Mouse (Mus musculus) limb, embryonic 15.5 days (tissue): ENCODE results near the gene Ngfr. TPM values are rescaled to one million over a fixed set of nuclear protein-coding genes. Genes with fewer than 3 reads are reported as not detected.
A peak's percentile ranks its signal among the peaks of the same experiment; 100 is the strongest.

Experiments
- ATAC-seq: fragments of 200-750 bp; cut with Nextera tagmentation; 2 replicates; pipeline ENCODE4 v1.8.0; 2017; ENCODE audit warnings: low read depth, moderate TSS enrichment; ENCODE audit not compliant: insufficient number of reproducible peaks, low FRiP score, low TSS enrichment
- H3K27ac ChIP-seq: fragments of 300-500 bp; sonication (generic); 2 replicates; pipeline ENCODE4 v1.5.1; 2015; ENCODE audit warnings: moderate library complexity, mild to moderate bottlenecking, inconsistent platforms
- H3K27me3 ChIP-seq: fragments of 300-500 bp; sonication (generic); 2 replicates; pipeline ENCODE4 v1.6.1; 2015; ENCODE audit warnings: inconsistent platforms
- H3K36me3 ChIP-seq: fragments of 300-500 bp; sonication (generic); 2 replicates; pipeline ENCODE4 v1.6.1; 2015; ENCODE audit warnings: inconsistent platforms
- H3K4me1 ChIP-seq: fragments of 300-500 bp; sonication (generic); 2 replicates; pipeline ENCODE4 v1.6.1; 2015; ENCODE audit warnings: inconsistent platforms
- H3K4me2 ChIP-seq: fragments of 300-500 bp; sonication (generic); 2 replicates; pipeline ENCODE4 v1.6.1; 2015; ENCODE audit warnings: mild to moderate bottlenecking, inconsistent platforms
- H3K4me3 ChIP-seq: fragments of 300-500 bp; sonication (generic); 2 replicates; pipeline ENCODE4 v1.5.1; 2015; ENCODE audit warnings: mild to moderate bottlenecking, inconsistent platforms
- H3K9ac ChIP-seq: fragments of 300-500 bp; sonication (generic); 2 replicates; pipeline ENCODE4 v1.6.1; 2015; ENCODE audit warnings: inconsistent platforms
- H3K9me3 ChIP-seq: fragments of 300-500 bp; sonication (generic); 2 replicates; pipeline ENCODE4 v1.6.1; 2016; ENCODE audit warnings: inconsistent platforms
- WGBS: fragments of 180-500 bp; shearing (Covaris S2); methylation state at CpG from one replicate; pipeline ENCODE4 v1.1.7; 2015; 5-methylcytosine and 5-hydroxymethylcytosine counted together
- polyA plus RNA-seq: library from polyadenylated mRNA; unstranded; fragments of >200 nt; fragmentation: Nextera tagmentation; extraction: Ambion mirVana; gene quantifications from 2 replicates; pipeline ENCODE4 v1.2.1, GENCODE M21; 2015

Gene Ngfr
- polyA plus RNA-seq, 1 experiment from 2014 or later = 34.0 TPM

- peak overlapping the region; percentile 26; the same call in 1 of the 2 replicates for H3K4me2 ChIP-seq
- no peak overlapping the region for H3K4me3 ChIP-seq
- no peak for ATAC-seq
- WGBS = 29% methylated on average over 39 of the region's 39 CpGs
- H3K4me1 ChIP-seq = peaks cover 82% of the 10 kb centered on the region
- no peaks in the 10 kb centered on the region; the same call in 1 of the 2 replicates for H3K36me3 ChIP-seq
- no peak overlapping the region for H3K9ac ChIP-seq
- H3K27me3 ChIP-seq = peaks cover 89% of the 10 kb centered on the region
- no peak overlapping the region for H3K27ac ChIP-seq
- no peaks in the 10 kb centered on the region for H3K9me3 ChIP-seq
Measured at GRCm38 (mm10) chr11:95577776-95578446, 9.6 kb downstream of the Ngfr start.

- no peaks in the 10 kb centered on the region for H3K9me3 ChIP-seq
- no peak overlapping the region for H3K4me2 ChIP-seq
- no peaks in the 10 kb centered on the region; the same call in 1 of the 2 replicates for H3K36me3 ChIP-seq
- H3K27me3 ChIP-seq = peaks cover 87% of the 10 kb centered on the region
- ATAC-seq = no peak
- peaks cover 76% of the 10 kb centered on the region for H3K4me1 ChIP-seq
- 38% methylated on average over 8 of the region's 8 CpGs for WGBS
- no peak overlapping the region for H3K27ac ChIP-seq
- no peak overlapping the region for H3K4me3 ChIP-seq
- no peak overlapping the region for H3K9ac ChIP-seq
Measured at GRCm38 (mm10) chr11:95576299-95576698, 11.2 kb downstream of the Ngfr start.

GRCm38 (mm10) chr11:95575791-95576190, 11.7 kb downstream of the Ngfr start:
- Histone ChIP-seq H3K9me3 (no peaks in the 10 kb centered on the region), H3K9ac (no peak overlapping the region), H3K27ac (no peak overlapping the region), H3K27me3 (peaks cover 87% of the 10 kb centered on the region), H3K36me3 (no peaks in the 10 kb centered on the region; the same call in 1 of the 2 replicates), H3K4me3 (0 out of 2 replicates have a peak overlapping the region, but pooled peaks have one; percentile 3), H3K4me2 (no peak overlapping the region), H3K4me1 (peaks cover 76% of the 10 kb centered on the region)
- no peak for ATAC-seq
- 10% methylated on average over 13 of the region's 13 CpGs for WGBS

- Histone ChIP-seq H3K27ac (no peak overlapping the region), H3K4me3 (no peak overlapping the region), H3K36me3 (no peaks in the 10 kb centered on the region; the same call in 1 of the 2 replicates), H3K9me3 (no peaks in the 10 kb centered on the region), H3K27me3 (peaks cover 87% of the 10 kb centered on the region), H3K4me2 (no peak overlapping the region), H3K9ac (no peak overlapping the region), H3K4me1 (peaks cover 76% of the 10 kb centered on the region)
- ATAC-seq = no peak
- WGBS = 66% methylated on average over 6 of the region's 6 CpGs
Measured at GRCm38 (mm10) chr11:95574786-95575334, 12.7 kb downstream of the Ngfr start.

GRCm38 (mm10) chr11:95572227-95572626, 15.3 kb downstream of the Ngfr start:
- Histone ChIP-seq H3K4me1 (peaks cover 74% of the 10 kb centered on the region), H3K27ac (no peak overlapping the region), H3K36me3 (no peaks in the 10 kb centered on the region), H3K9me3 (no peaks in the 10 kb centered on the region), H3K4me2 (no peak overlapping the region), H3K27me3 (peaks cover 65% of the 10 kb centered on the region), H3K4me3 (no peak overlapping the region), H3K9ac (no peak overlapping the region)
- WGBS = 42% methylated on average over 3 of the region's 3 CpGs
- no peak for ATAC-seq

GRCm38 (mm10) chr11:95571755-95572154, 15.8 kb downstream of the Ngfr start:
- Histone ChIP-seq H3K4me3 (no peak overlapping the region), H3K4me1 (peaks cover 76% of the 10 kb centered on the region), H3K36me3 (no peaks in the 10 kb centered on the region), H3K27ac (no peak overlapping the region), H3K9ac (no peak overlapping the region), H3K4me2 (no peak overlapping the region), H3K9me3 (no peaks in the 10 kb centered on the region), H3K27me3 (peaks cover 60% of the 10 kb centered on the region)
- 15% methylated on average over 9 of the region's 9 CpGs for WGBS
- ATAC-seq = no peak

GRCm38 (mm10) chr11:95570827-95571619, 16.5 kb downstream of the Ngfr start:
- Histone ChIP-seq H3K36me3 (no peaks in the 10 kb centered on the region), H3K4me1 (peaks cover 70% of the 10 kb centered on the region), H3K4me2 (no peak overlapping the region), H3K4me3 (no peak overlapping the region), H3K9ac (no peak overlapping the region), H3K27me3 (peaks cover 53% of the 10 kb centered on the region), H3K27ac (no peak overlapping the region), H3K9me3 (no peaks in the 10 kb centered on the region)
- no peak for ATAC-seq
- WGBS = 55% methylated on average over 25 of the region's 25 CpGs

- no peak overlapping the region for H3K27ac ChIP-seq
- no peak overlapping the region for H3K4me2 ChIP-seq
- peaks cover 59% of the 10 kb centered on the region for H3K4me1 ChIP-seq
- ATAC-seq = no peak
- H3K9ac ChIP-seq = no peak overlapping the region
- H3K27me3 ChIP-seq = peaks cover 43% of the 10 kb centered on the region
- H3K4me3 ChIP-seq = no peak overlapping the region
- H3K36me3 ChIP-seq = no peaks in the 10 kb centered on the region
- no peaks in the 10 kb centered on the region for H3K9me3 ChIP-seq
- WGBS = 64% methylated on average over 6 of the region's 6 CpGs
Measured at GRCm38 (mm10) chr11:95569908-95570307, 17.6 kb downstream of the Ngfr start.

- Histone ChIP-seq H3K4me2 (no peak overlapping the region), H3K4me3 (no peak overlapping the region), H3K27ac (no peak overlapping the region), H3K27me3 (peaks cover 30% of the 10 kb centered on the region), H3K9ac (no peak overlapping the region), H3K36me3 (no peaks in the 10 kb centered on the region), H3K4me1 (peaks cover 55% of the 10 kb centered on the region), H3K9me3 (no peaks in the 10 kb centered on the region)
- WGBS = 47% methylated on average over 8 of the region's 8 CpGs
- ATAC-seq = no peak
Measured at GRCm38 (mm10) chr11:95567936-95568715, 19.4 kb downstream of the Ngfr start.

GRCm38 (mm10) chr11:95567366-95567765, 20.2 kb downstream of the Ngfr start:
- 41% methylated on average over 6 of the region's 6 CpGs for WGBS

GRCm38 (mm10) chr11:95565327-95565726, 22.2 kb downstream of the Ngfr start:
- Histone ChIP-seq H3K4me1 (peaks cover 39% of the 10 kb centered on the region), H3K9ac (no peak overlapping the region), H3K4me2 (no peak overlapping the region), H3K9me3 (no peaks in the 10 kb centered on the region), H3K27ac (no peak overlapping the region), H3K27me3 (peaks cover 4% of the 10 kb centered on the region; the same call in 1 of the 2 replicates), H3K4me3 (no peak overlapping the region), H3K36me3 (no peaks in the 10 kb centered on the region)
- no peak for ATAC-seq
- 53% methylated on average over 10 of the region's 10 CpGs for WGBS

More at GRCm38 (mm10) chr11:95567366-95567765, 20.2 kb downstream of the Ngfr start:
- H3K9me3 ChIP-seq = no peaks in the 10 kb centered on the region
- H3K9ac ChIP-seq = no peak overlapping the region
- H3K27me3 ChIP-seq = peaks cover 22% of the 10 kb centered on the region
- no peak for ATAC-seq
- no peak overlapping the region for H3K4me2 ChIP-seq
- no peak overlapping the region for H3K4me3 ChIP-seq
- H3K36me3 ChIP-seq = no peaks in the 10 kb centered on the region
- H3K4me1 ChIP-seq = peaks cover 54% of the 10 kb centered on the region
- H3K27ac ChIP-seq = 0 out of 2 replicates have a peak overlapping the region, but pooled peaks have one; percentile 0
